Mouse (Mus musculus): ENCODE data around the gene Gm49721. TPM values are rescaled to one million over a fixed set of nuclear protein-coding genes. Genes with fewer than 3 reads are reported as not detected.
A peak's percentile ranks its signal among the peaks of the same experiment; 100 is the strongest.
"Not testable (repeated sequence)": the region's sequence is repeated elsewhere in the genome, so short reads cannot be mapped to it uniquely, and the experiment has no call there.

Gm49721 gene
- polyA plus RNA-seq, 1 experiment from 2014 or later: not detected

- not testable (repeated sequence) for H3K9me3 ChIP-seq (ENCODE audit: control insufficient read depth, low read length); DNase-seq; H3K27ac ChIP-seq (replicated peaks; ENCODE audit: low read depth, low read length); H3K9ac ChIP-seq (replicated peaks; ENCODE audit: low read length); H3K36me3 ChIP-seq (ENCODE audit: control insufficient read depth, insufficient read depth, low read length); H3K4me2 ChIP-seq (ENCODE audit: low read length); H3K4me3 ChIP-seq (replicated peaks; ENCODE audit: low read depth, low read length); H3K4me1 ChIP-seq (ENCODE audit: control insufficient read depth, insufficient read depth, low read length); ATAC-seq (ENCODE audit: low FRiP score, low TSS enrichment); H3K27me3 ChIP-seq (ENCODE audit: control insufficient read depth, insufficient read depth, low read length)
- 44% methylated on average over 3 of the region's 4 CpGs for WGBS
Measured at GRCm38 (mm10) chr17:6972836-6973396, 5.8 kb upstream of the Gm49721 start.

GRCm38 (mm10) chr17:6974985-6975384, 3.7 kb upstream of the Gm49721 start:
- 70% methylated on average over 3 of the region's 3 CpGs for WGBS

GRCm38 (mm10) chr17:6979380-6979779, 676 bp downstream of the Gm49721 start:
- not testable (repeated sequence) for H3K27ac ChIP-seq (replicated peaks; ENCODE audit: low read depth, low read length); H3K36me3 ChIP-seq (ENCODE audit: control insufficient read depth, insufficient read depth, low read length); H3K27me3 ChIP-seq (ENCODE audit: control insufficient read depth, insufficient read depth, low read length); H3K4me1 ChIP-seq (ENCODE audit: control insufficient read depth, insufficient read depth, low read length); H3K9ac ChIP-seq (replicated peaks; ENCODE audit: low read length); H3K9me3 ChIP-seq (ENCODE audit: control insufficient read depth, low read length)
- 0 out of 2 replicates have a peak, but pooled peaks have one; percentile 9 for ATAC-seq (ENCODE audit: low FRiP score, low TSS enrichment)
- peak; percentile 1 for DNase-seq
- Histone ChIP-seq H3K4me2 (ENCODE audit: low read length) (peak overlapping the region; percentile 59), H3K4me3 (replicated peaks; ENCODE audit: low read depth, low read length) (peak overlapping the region; percentile 43)
- WGBS: 13% methylated on average over 4 of the region's 5 CpGs

More at GRCm38 (mm10) chr17:6974985-6975384, 3.7 kb upstream of the Gm49721 start:
- not testable (repeated sequence) for H3K27me3 ChIP-seq (ENCODE audit: control insufficient read depth, insufficient read depth, low read length); H3K4me2 ChIP-seq (ENCODE audit: low read length); H3K27ac ChIP-seq (replicated peaks; ENCODE audit: low read depth, low read length); ATAC-seq (ENCODE audit: low FRiP score, low TSS enrichment); DNase-seq; H3K4me3 ChIP-seq (replicated peaks; ENCODE audit: low read depth, low read length); H3K4me1 ChIP-seq (ENCODE audit: control insufficient read depth, insufficient read depth, low read length); H3K36me3 ChIP-seq (ENCODE audit: control insufficient read depth, insufficient read depth, low read length); H3K9me3 ChIP-seq (ENCODE audit: control insufficient read depth, low read length); H3K9ac ChIP-seq (replicated peaks; ENCODE audit: low read length)

- not testable (repeated sequence) for H3K9me3 ChIP-seq (ENCODE audit: control insufficient read depth, low read length); H3K4me3 ChIP-seq (replicated peaks; ENCODE audit: low read depth, low read length); H3K4me2 ChIP-seq (ENCODE audit: low read length); H3K36me3 ChIP-seq (ENCODE audit: control insufficient read depth, insufficient read depth, low read length); H3K4me1 ChIP-seq (ENCODE audit: control insufficient read depth, insufficient read depth, low read length); ATAC-seq (ENCODE audit: low FRiP score, low TSS enrichment); H3K27ac ChIP-seq (replicated peaks; ENCODE audit: low read depth, low read length); DNase-seq; H3K9ac ChIP-seq (replicated peaks; ENCODE audit: low read length); H3K27me3 ChIP-seq (ENCODE audit: control insufficient read depth, insufficient read depth, low read length)
- WGBS: 94% methylated on average over 5 of the region's 8 CpGs
Measured at GRCm38 (mm10) chr17:6980144-6980543, 1.4 kb downstream of the Gm49721 start.

- not testable (repeated sequence) for H3K4me2 ChIP-seq (ENCODE audit: low read length); H3K9ac ChIP-seq (replicated peaks; ENCODE audit: low read length); H3K27ac ChIP-seq (replicated peaks; ENCODE audit: low read depth, low read length); H3K9me3 ChIP-seq (ENCODE audit: control insufficient read depth, low read length); H3K4me1 ChIP-seq (ENCODE audit: control insufficient read depth, insufficient read depth, low read length); H3K27me3 ChIP-seq (ENCODE audit: control insufficient read depth, insufficient read depth, low read length); ATAC-seq (ENCODE audit: low FRiP score, low TSS enrichment); H3K4me3 ChIP-seq (replicated peaks; ENCODE audit: low read depth, low read length); DNase-seq; H3K36me3 ChIP-seq (ENCODE audit: control insufficient read depth, insufficient read depth, low read length)
- 100% methylated on average over 1 of the region's 1 CpGs for WGBS
Measured at GRCm38 (mm10) chr17:6986118-6986517, 7.4 kb downstream of the Gm49721 start.

GRCm38 (mm10) chr17:6995504-6995903, 16.8 kb downstream of the Gm49721 start:
- WGBS: no CpG with 5 or more reads among the region's 6 CpGs
- not testable (repeated sequence) for H3K4me3 ChIP-seq (replicated peaks; ENCODE audit: low read depth, low read length)

GRCm38 (mm10) chr17:6996826-6997225, 18.1 kb downstream of the Gm49721 start:
- WGBS: 86% methylated on average over 8 of the region's 8 CpGs
- not testable (repeated sequence) for H3K4me3 ChIP-seq (replicated peaks; ENCODE audit: low read depth, low read length); H3K4me2 ChIP-seq (ENCODE audit: low read length); H3K9ac ChIP-seq (replicated peaks; ENCODE audit: low read length); H3K27me3 ChIP-seq (ENCODE audit: control insufficient read depth, insufficient read depth, low read length); H3K4me1 ChIP-seq (ENCODE audit: control insufficient read depth, insufficient read depth, low read length); DNase-seq; H3K27ac ChIP-seq (replicated peaks; ENCODE audit: low read depth, low read length); ATAC-seq (ENCODE audit: low FRiP score, low TSS enrichment); H3K9me3 ChIP-seq (ENCODE audit: control insufficient read depth, low read length); H3K36me3 ChIP-seq (ENCODE audit: control insufficient read depth, insufficient read depth, low read length)

More at GRCm38 (mm10) chr17:6995504-6995903, 16.8 kb downstream of the Gm49721 start:
- not testable (repeated sequence) for ATAC-seq (ENCODE audit: low FRiP score, low TSS enrichment); H3K4me2 ChIP-seq (ENCODE audit: low read length); H3K9ac ChIP-seq (replicated peaks; ENCODE audit: low read length); H3K9me3 ChIP-seq (ENCODE audit: control insufficient read depth, low read length); H3K36me3 ChIP-seq (ENCODE audit: control insufficient read depth, insufficient read depth, low read length); H3K4me1 ChIP-seq (ENCODE audit: control insufficient read depth, insufficient read depth, low read length); H3K27me3 ChIP-seq (ENCODE audit: control insufficient read depth, insufficient read depth, low read length); H3K27ac ChIP-seq (replicated peaks; ENCODE audit: low read depth, low read length); DNase-seq

GRCm38 (mm10) chr17:6997778-6998490, 19.2 kb downstream of the Gm49721 start:
- not testable (repeated sequence) for H3K9ac ChIP-seq (replicated peaks; ENCODE audit: low read length); H3K27ac ChIP-seq (replicated peaks; ENCODE audit: low read depth, low read length); DNase-seq; H3K4me1 ChIP-seq (ENCODE audit: control insufficient read depth, insufficient read depth, low read length); H3K4me3 ChIP-seq (replicated peaks; ENCODE audit: low read depth, low read length); H3K27me3 ChIP-seq (ENCODE audit: control insufficient read depth, insufficient read depth, low read length); H3K36me3 ChIP-seq (ENCODE audit: control insufficient read depth, insufficient read depth, low read length); H3K4me2 ChIP-seq (ENCODE audit: low read length); H3K9me3 ChIP-seq (ENCODE audit: control insufficient read depth, low read length); ATAC-seq (ENCODE audit: low FRiP score, low TSS enrichment)
- WGBS: 100% methylated on average over 1 of the region's 7 CpGs

Measured in midbrain, embryonic 14.5 days (tissue).